10 mouse cellular contexts compared by ENCODE assay signal in the genomic region with DNA sequence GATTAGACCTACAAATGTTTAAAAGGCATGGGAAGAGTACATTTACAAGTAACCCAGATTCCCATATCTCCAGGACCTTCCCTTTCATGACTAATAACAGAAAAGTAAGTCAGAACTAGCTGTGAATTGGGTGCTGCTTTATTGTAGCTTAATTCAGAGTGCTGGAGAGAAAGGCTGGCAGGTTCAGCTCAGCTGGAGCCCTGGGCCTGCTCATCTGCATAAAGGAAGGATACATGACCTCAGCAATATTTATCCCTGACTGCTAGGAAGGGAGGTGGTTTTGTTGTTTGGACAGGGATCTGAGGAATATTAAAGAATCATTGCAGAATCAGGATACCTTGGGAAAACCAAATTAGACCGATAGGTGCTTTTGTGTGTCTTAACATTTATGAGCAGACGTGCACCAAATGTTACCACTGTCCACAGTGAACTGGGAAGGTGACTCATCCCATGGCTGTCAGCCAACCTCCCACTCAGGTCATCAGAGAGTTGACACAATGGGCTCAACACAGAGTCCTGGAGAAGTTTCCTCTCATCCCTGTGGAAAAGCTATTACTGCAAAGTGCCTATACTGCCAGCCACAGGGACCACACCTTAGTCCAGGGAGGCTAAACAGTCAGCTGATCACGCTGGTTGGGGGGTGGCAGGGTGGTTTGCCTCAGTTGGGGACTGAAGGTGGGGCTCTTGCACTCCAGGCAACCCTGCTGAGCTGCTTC.
A peak's percentile ranks its signal among the peaks of the same experiment; 100 is the strongest.
DNase-seq lines count a peak whose midpoint lies in the region; ATAC-seq and TF ChIP-seq lines count a peak whose summit lies in the region.
"Had no signal": no experiment of that assay in that cellular context is flagged by ENCODE, and none has a peak within 500 bp of the region (broad histone marks: within the 10 kb centered on the region; RNA-seq: fewer than 3 reads in every experiment).

No protein-coding gene starts in this region.

- peak; percentile 90 for ATAC-seq in liver, postnatal 0 days
- ATAC-seq in heart, embryonic 15.5 days (replicated peaks; ENCODE audit: insufficient number of reproducible peaks, insufficient read depth, low FRiP score, low read depth), result peak; percentile 60
- ATAC-seq in stomach, embryonic 16.5 days (ENCODE audit: insufficient read depth, low FRiP score), result 0 out of 2 replicates have a peak, but pooled peaks have one; percentile 10
- ATAC-seq in monocyte, adult 5-6 weeks (replicated peaks; ENCODE audit: insufficient number of reproducible peaks, low FRiP score, low TSS enrichment, poor library complexity, severe bottlenecking), result no peak

- no peaks in the 10 kb centered on the region for H3K9me3 ChIP-seq in liver, postnatal 0 days (ENCODE audit: low read length)
- H3K9me3 ChIP-seq in heart, embryonic 15.5 days (replicated peaks), result no peaks in the 10 kb centered on the region
- H3K9me3 ChIP-seq in stomach, embryonic 16.5 days (replicated peaks; ENCODE audit: control insufficient read depth, low read length), result no peaks in the 10 kb centered on the region
- no peaks in the 10 kb centered on the region for H3K9me3 ChIP-seq in midbrain, embryonic 10.5 days (replicated peaks)

- no peak overlapping the region for H3K9ac ChIP-seq in liver, postnatal 0 days (replicated peaks)
- no peak overlapping the region for H3K9ac ChIP-seq in heart, embryonic 15.5 days
- H3K9ac ChIP-seq in stomach, embryonic 16.5 days (ENCODE audit: low read length), result no peak overlapping the region

- no peaks in the 10 kb centered on the region for H3K36me3 ChIP-seq in liver, postnatal 0 days (replicated peaks; ENCODE audit: insufficient read depth, low read length)
- no peaks in the 10 kb centered on the region for H3K36me3 ChIP-seq in heart, embryonic 15.5 days
- H3K36me3 ChIP-seq in stomach, embryonic 16.5 days (ENCODE audit: control insufficient read depth, insufficient read depth, low read length), result no peaks in the 10 kb centered on the region
- no peaks in the 10 kb centered on the region for H3K36me3 ChIP-seq in midbrain, embryonic 10.5 days

- TF ChIP-seq EP300 in liver, postnatal 0 days (IDR thresholded peaks at IDR 0.05; ENCODE audit: low read depth), result no peak

- 35% methylated on average over 3 of the region's 3 CpGs for WGBS in liver, postnatal 0 days (ENCODE audit: insufficient replicate concordance)
- WGBS in heart, embryonic 15.5 days, result 32% methylated on average over 3 of the region's 3 CpGs
- 44% methylated on average over 3 of the region's 3 CpGs for WGBS in stomach, embryonic 16.5 days
- 74% methylated on average over 3 of the region's 3 CpGs for WGBS in midbrain, embryonic 10.5 days

- peak; percentile 73 for DNase-seq in liver, postnatal 0 days
- DNase-seq in liver, result no peak
- peak; percentile 62 to 72 for DNase-seq in cerebellum, adult 18-20 months
- DNase-seq in spleen, postnatal 4 days (ENCODE audit: low spot score in 2 of 2), result no peak
- DNase-seq in midbrain, embryonic 10.5 days (ENCODE audit: low spot score), result no peak
- DNase-seq: right cerebral cortex, postnatal 14 days had no signal

- TF ChIP-seq CTCF in liver, postnatal 0 days (IDR thresholded peaks at IDR 0.05; ENCODE audit: low read depth), result no peak

- H3K4me3 ChIP-seq in liver, postnatal 0 days (ENCODE audit: low read depth, low read length), result no peak overlapping the region
- no peak overlapping the region for H3K4me3 ChIP-seq in heart, embryonic 15.5 days
- no peak overlapping the region for H3K4me3 ChIP-seq in stomach, embryonic 16.5 days (replicated peaks; ENCODE audit: low read length)
- H3K4me3 ChIP-seq in midbrain, embryonic 10.5 days, result no peak overlapping the region
- H3K4me3 ChIP-seq: megakaryocyte, embryonic 14.5 days had no signal

- no peak overlapping the region for H3K4me2 ChIP-seq in liver, postnatal 0 days (ENCODE audit: low read depth, low read length)
- H3K4me2 ChIP-seq in heart, embryonic 15.5 days, result no peak overlapping the region
- no peak overlapping the region for H3K4me2 ChIP-seq in stomach, embryonic 16.5 days (ENCODE audit: low read depth, low read length)

- H3K27ac ChIP-seq in liver, postnatal 0 days (ENCODE audit: low read depth), result peak overlapping the region; percentile 1; the same call in 1 of the 2 replicates
- H3K27ac ChIP-seq in heart, embryonic 15.5 days, result 0 out of 2 replicates have a peak overlapping the region, but pooled peaks have one; percentile 4
- peak overlapping the region; percentile 19; the same call in 1 of the 2 replicates for H3K27ac ChIP-seq in stomach, embryonic 16.5 days (ENCODE audit: low read length)
- H3K27ac ChIP-seq in midbrain, embryonic 10.5 days (replicated peaks), result no peak overlapping the region

- H3K27me3 ChIP-seq in liver, postnatal 0 days (ENCODE audit: insufficient read depth, low read length), result no peaks in the 10 kb centered on the region
- no peaks in the 10 kb centered on the region for H3K27me3 ChIP-seq in heart, embryonic 15.5 days
- H3K27me3 ChIP-seq in stomach, embryonic 16.5 days (ENCODE audit: control insufficient read depth, insufficient read depth, low read length), result no peaks in the 10 kb centered on the region
- H3K27me3 ChIP-seq in midbrain, embryonic 10.5 days (ENCODE audit: low read depth, poor library complexity, severe bottlenecking), result no peaks in the 10 kb centered on the region
- H3K27me3 ChIP-seq: megakaryocyte, embryonic 14.5 days had no signal

- peaks cover 3% of the 10 kb centered on the region; the same call in 1 of the 2 replicates for H3K4me1 ChIP-seq in liver, postnatal 0 days (ENCODE audit: insufficient read depth)
- peaks cover 4% of the 10 kb centered on the region for H3K4me1 ChIP-seq in heart, embryonic 15.5 days (replicated peaks)
- H3K4me1 ChIP-seq in stomach, embryonic 16.5 days (ENCODE audit: control insufficient read depth, insufficient read depth, low read length), result no peaks in the 10 kb centered on the region
- no peaks in the 10 kb centered on the region for H3K4me1 ChIP-seq in midbrain, embryonic 10.5 days
- H3K4me1 ChIP-seq: megakaryocyte, embryonic 14.5 days had no signal

Comparison
In these comparisons a context has a peak if more than half of its experiments do, and no peak if none do; other contexts are left out.
1. DNase-seq: peak in liver, postnatal 0 days (single experiment) and cerebellum, adult 18-20 months (2 of 2); none in liver (single experiment), spleen, postnatal 4 days (0 of 2) and midbrain, embryonic 10.5 days (single experiment).